Mouse (Mus musculus) adrenal gland, postnatal 10 days (tissue): ENCODE data around the gene Ccdc149. TPM values are rescaled to one million over a fixed set of nuclear protein-coding genes. Genes with fewer than 3 reads are reported as not detected.

Experiments used
- DNase-seq: peaks from one replicate; pipeline ENCODE4 v3.0.0; 2021; ENCODE audit warnings: mixed read lengths
- total RNA-seq, 2 experiments: library from RNA; stranded (reverse); gene quantifications; 2 replicates each; pipeline ENCODE4 v1.2.3; 2021

The Ccdc149 gene
- total RNA-seq, 2 experiments from 2014 or later, result 5.4 to 5.9 TPM

- no peak for DNase-seq
Observed at GRCm38 (mm10) chr5:52370901-52371300, 100.4 kb downstream of the Ccdc149 start.

GRCm38 (mm10) chr5:52367866-52368840 lies 103.2 kb downstream of the Ccdc149 start:
- DNase-seq, result no peak

GRCm38 (mm10) chr5:52366661-52367060 lies 104.7 kb downstream of the Ccdc149 start:
- no peak for DNase-seq

DNA sequence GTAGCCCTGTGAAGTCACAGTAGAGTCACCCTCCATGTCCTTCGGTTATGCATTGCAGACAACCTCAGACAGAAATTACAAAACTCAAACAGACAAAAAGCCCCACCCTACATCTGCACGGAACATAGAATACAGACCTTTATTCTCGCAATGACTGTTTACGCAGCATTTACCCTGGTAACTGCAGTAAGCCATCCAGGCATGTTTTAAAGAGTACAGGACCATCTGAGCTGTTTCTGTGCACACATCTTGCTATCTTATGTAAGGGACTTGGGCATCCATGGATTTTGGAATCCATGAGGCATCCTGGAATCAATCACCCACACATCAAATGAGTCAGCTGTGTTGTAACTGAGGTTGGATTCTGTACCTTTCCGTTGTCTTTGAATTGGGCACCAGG lies 105.4 kb downstream of the Ccdc149 start:
- no peak for DNase-seq

DNA sequence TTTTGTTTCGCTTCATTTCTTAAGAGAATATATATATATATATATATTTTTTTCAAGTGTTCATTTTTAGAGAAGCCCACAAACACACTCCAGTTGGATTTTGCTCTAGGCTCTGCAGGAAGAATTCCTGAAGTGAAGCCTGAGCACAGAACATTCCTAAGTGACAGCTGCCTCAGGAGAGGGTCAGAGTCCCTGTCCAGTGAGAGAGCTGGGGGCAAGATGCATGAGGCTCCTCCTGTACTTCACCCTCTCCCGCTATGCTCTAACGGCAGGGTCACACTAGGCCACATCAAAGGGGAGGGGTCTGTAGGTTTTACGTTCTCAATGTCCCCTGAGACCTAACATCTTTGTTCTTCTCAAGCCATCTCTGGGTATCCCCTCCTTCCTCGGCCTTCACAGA lies 106.8 kb downstream of the Ccdc149 start:
- DNase-seq, result no peak

- peak; percentile 87 for DNase-seq
Observed at GRCm38 (mm10) chr5:52363468-52364150, 107.7 kb downstream of the Ccdc149 start, which contains the start of gene Sod3. Sod3 (plus strand) TSS chr5:52363791.

GRCm38 (mm10) chr5:52362776-52363467 lies 108.4 kb downstream of the Ccdc149 start:
- DNase-seq, result no peak

DNA sequence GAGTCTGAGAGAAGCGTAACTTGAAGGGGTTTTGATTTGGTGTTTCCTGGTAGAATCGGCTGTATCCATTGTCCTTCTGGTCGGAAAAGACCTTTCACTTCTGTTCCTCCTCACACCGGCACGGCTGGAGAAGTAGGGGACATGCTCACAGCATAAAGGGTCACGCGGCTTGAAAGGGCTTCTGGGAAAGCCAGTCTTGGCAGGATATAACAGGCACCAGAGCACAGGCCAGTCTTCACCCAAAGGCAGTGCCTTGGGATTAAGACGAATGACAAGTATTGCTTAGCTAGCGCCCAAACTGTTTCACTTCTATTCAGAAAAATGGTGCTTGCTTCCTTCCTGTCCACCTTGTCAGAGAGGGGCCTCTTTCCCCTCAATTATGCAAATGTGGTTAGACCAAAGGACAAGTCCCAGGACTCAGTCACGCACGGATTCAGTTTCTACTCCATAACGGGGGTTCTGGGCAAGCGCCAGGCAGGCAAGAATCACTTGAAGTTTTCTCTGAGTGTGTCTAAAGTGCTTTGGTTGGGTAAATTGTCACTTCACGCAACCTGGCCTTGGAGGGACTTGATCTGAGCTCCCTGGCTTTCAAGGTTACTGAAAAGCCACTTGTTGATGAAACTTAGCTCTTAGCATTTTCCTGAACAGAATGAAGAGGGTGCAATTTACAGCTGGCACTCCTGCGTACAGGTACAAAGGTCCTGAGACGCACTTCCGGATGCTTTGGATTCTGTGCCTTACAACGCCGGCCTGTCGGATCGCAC lies 110.9 kb downstream of the Ccdc149 start:
- peak; percentile 24 for DNase-seq

GRCm38 (mm10) chr5:52358120-52358519 lies 113.2 kb downstream of the Ccdc149 start:
- no peak for DNase-seq

- DNase-seq, result no peak
Observed at GRCm38 (mm10) chr5:52357175-52357754, 114.1 kb downstream of the Ccdc149 start.

DNA sequence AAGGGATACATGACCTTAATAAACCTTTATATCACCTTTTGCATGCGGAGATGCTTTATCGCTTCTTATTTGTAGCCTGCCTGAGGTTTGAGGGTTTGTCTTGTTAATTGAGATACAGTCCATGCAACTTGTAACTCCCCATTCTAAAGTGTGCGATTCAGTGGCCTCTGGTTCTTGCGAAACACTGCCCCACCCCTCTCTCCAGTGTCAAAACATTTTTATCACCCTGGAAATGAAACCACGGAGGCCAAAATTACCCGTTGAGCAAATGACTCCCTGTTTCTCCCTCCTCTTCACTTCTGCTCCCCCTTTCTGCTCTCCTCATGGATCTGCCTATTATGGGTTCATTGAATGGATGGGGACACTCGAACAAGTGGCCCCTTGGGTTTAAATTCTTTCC lies 115.7 kb downstream of the Ccdc149 start:
- no peak for DNase-seq

DNA sequence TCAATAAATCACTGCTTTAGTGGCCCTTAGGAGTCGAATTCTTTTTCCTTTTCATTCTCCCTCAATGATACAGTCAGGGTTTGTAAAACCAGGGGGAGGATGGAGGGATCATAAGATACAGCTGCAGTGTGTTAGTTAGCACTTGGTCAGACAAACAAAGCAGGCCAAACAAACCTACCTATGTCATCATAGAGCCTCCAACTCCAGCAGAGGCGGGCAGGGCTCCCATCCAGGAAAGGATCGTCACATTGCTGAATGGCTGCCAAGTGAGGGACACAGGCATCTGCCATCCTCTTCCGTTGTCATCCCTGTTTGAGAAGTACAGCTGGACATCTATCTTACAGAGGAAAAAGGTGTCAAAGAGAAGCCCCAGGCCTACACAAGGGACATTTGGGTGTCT lies 116.9 kb downstream of the Ccdc149 start:
- DNase-seq, result peak; percentile 22

- no peak for DNase-seq
Observed at GRCm38 (mm10) chr5:52352730-52353129, 118.6 kb downstream of the Ccdc149 start.

DNA sequence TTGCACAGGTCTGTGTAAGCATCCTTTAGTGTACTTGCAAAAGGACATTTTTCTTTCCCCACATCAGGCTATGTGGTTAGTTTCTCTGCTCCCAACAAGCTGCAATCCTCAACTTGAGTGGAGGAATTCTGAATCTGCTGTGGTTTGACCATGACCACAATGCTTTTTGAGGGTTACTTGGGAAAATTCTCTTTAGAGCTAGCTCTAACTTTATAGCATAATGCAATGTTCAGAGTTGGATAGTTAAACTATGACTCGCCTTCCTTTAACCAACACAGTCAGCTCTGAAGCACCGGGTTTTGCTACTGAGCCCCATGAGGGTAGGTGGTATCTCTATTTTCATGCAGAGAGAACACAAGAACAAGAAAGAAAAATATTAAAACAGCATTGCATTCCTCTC lies 119.8 kb downstream of the Ccdc149 start:
- no peak for DNase-seq

GRCm38 (mm10) chr5:52350451-52350850 lies 120.9 kb downstream of the Ccdc149 start:
- no peak for DNase-seq

DNA sequence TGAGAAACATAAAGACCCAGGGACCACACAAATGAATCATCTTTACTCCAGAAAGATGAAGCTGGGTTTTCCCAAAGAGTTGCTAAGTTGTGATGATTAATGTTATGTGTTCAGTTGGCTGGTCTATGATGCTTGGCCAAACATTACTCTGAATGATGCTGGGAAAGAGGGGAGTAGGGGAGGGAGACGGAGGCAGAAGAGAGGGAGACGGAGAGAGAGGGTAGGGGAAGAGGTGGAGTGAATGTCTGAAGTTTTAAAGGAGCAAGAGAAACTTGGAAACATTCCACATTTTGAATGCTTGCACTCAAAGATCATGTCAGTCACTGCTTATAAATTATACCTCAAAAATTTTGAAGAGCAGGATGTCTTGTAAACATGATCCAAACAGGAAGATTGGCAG lies 124.4 kb downstream of the Ccdc149 start:
- no peak for DNase-seq

- DNase-seq, result no peak
Observed at GRCm38 (mm10) chr5:52339134-52339533, 132.2 kb downstream of the Ccdc149 start.

- peak; percentile 38 for DNase-seq
Observed at GRCm38 (mm10) chr5:52335590-52335989, 135.7 kb downstream of the Ccdc149 start.

DNA sequence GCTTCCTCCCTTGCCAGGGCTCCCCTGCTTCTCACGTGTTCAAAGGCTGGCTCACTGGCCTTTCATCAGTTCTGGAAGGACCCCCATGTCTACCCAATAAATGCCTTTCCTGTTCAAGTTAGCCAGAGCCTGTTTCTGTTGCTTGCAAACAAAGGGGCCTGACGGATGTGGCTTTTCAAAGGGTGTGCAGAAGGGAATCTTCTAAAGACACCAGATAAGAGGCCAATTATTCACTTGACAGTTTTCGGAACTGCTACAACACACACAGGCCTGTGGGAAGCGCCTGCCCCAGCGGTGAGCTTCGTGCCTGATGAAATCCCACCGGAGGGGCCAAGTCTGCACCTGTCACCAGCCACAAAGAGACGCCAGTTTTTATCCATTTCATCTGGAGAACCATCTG lies 139.2 kb downstream of the Ccdc149 start:
- DNase-seq, result no peak
